Mouse (Mus musculus): ENCODE results near the gene C730034F03Rik. TPM values are rescaled to one million over a fixed set of nuclear protein-coding genes. Genes with fewer than 3 reads are reported as not detected.

Gene C730034F03Rik
- polyA plus RNA-seq, 1 experiment from 2014 or later: 0.40 TPM

GRCm38 (mm10) chr15:89454857-89455256 lies 25.5 kb downstream of the C730034F03Rik start:
- H3K36me3 ChIP-seq (ENCODE audit: inconsistent target): no peaks in the 10 kb centered on the region
- H3K27ac ChIP-seq: no peak overlapping the region
- no peaks in the 10 kb centered on the region for H3K79me2 ChIP-seq (ENCODE audit: inconsistent target)
- no peak overlapping the region for H3K4me3 ChIP-seq (ENCODE audit: inconsistent target)
- 52% methylated on average over 4 of the region's 6 CpGs for WGBS (ENCODE audit: missing documents)

GRCm38 (mm10) chr15:89455642-89456041 lies 26.3 kb downstream of the C730034F03Rik start:
- Histone ChIP-seq H3K36me3 (ENCODE audit: inconsistent target) (no peaks in the 10 kb centered on the region), H3K27ac (no peak overlapping the region), H3K4me3 (ENCODE audit: inconsistent target) (no peak overlapping the region), H3K79me2 (ENCODE audit: inconsistent target) (no peaks in the 10 kb centered on the region)
- WGBS (ENCODE audit: missing documents): 76% methylated on average over 5 of the region's 6 CpGs

GRCm38 (mm10) chr15:89458942-89459341 lies 29.6 kb downstream of the C730034F03Rik start:
- H3K36me3 ChIP-seq (ENCODE audit: inconsistent target): no peaks in the 10 kb centered on the region
- H3K4me3 ChIP-seq (ENCODE audit: inconsistent target): no peak overlapping the region
- 5% methylated on average over 15 of the region's 15 CpGs for WGBS (ENCODE audit: missing documents)
- H3K27ac ChIP-seq: no peak overlapping the region
- no peaks in the 10 kb centered on the region for H3K79me2 ChIP-seq (ENCODE audit: inconsistent target)

- no peak overlapping the region for H3K27ac ChIP-seq
- no peaks in the 10 kb centered on the region for H3K36me3 ChIP-seq (ENCODE audit: inconsistent target)
- no peak overlapping the region for H3K4me3 ChIP-seq (ENCODE audit: inconsistent target)
- WGBS (ENCODE audit: missing documents): 90% methylated on average over 6 of the region's 7 CpGs
- H3K79me2 ChIP-seq (ENCODE audit: inconsistent target): no peaks in the 10 kb centered on the region
Measured at GRCm38 (mm10) chr15:89459821-89460220, 30.4 kb downstream of the C730034F03Rik start.

- no peaks in the 10 kb centered on the region for H3K36me3 ChIP-seq (ENCODE audit: inconsistent target)
- H3K79me2 ChIP-seq (ENCODE audit: inconsistent target): no peaks in the 10 kb centered on the region
- WGBS (ENCODE audit: missing documents): 88% methylated on average over 10 of the region's 10 CpGs
- H3K4me3 ChIP-seq (ENCODE audit: inconsistent target): no peak overlapping the region
- no peak overlapping the region for H3K27ac ChIP-seq
Measured at GRCm38 (mm10) chr15:89460298-89460697, 30.9 kb downstream of the C730034F03Rik start.

- WGBS (ENCODE audit: missing documents): 86% methylated on average over 15 of the region's 15 CpGs
- Histone ChIP-seq H3K79me2 (ENCODE audit: inconsistent target) (no peaks in the 10 kb centered on the region), H3K27ac (no peak overlapping the region), H3K36me3 (ENCODE audit: inconsistent target) (no peaks in the 10 kb centered on the region), H3K4me3 (ENCODE audit: inconsistent target) (no peak overlapping the region)
Measured at GRCm38 (mm10) chr15:89461321-89461720, 31.9 kb downstream of the C730034F03Rik start.

- Histone ChIP-seq H3K79me2 (ENCODE audit: inconsistent target) (no peaks in the 10 kb centered on the region), H3K27ac (no peak overlapping the region), H3K36me3 (ENCODE audit: inconsistent target) (no peaks in the 10 kb centered on the region), H3K4me3 (ENCODE audit: inconsistent target) (no peak overlapping the region)
- WGBS (ENCODE audit: missing documents): 87% methylated on average over 7 of the region's 7 CpGs
Measured at GRCm38 (mm10) chr15:89462176-89462575, 32.8 kb downstream of the C730034F03Rik start.

- Histone ChIP-seq H3K36me3 (ENCODE audit: inconsistent target) (no peaks in the 10 kb centered on the region), H3K27ac (no peak overlapping the region), H3K4me3 (ENCODE audit: inconsistent target) (no peak overlapping the region), H3K79me2 (ENCODE audit: inconsistent target) (no peaks in the 10 kb centered on the region)
- WGBS (ENCODE audit: missing documents): 39% methylated on average over 5 of the region's 5 CpGs
Measured at GRCm38 (mm10) chr15:89463334-89464235, 34.2 kb downstream of the C730034F03Rik start.

- 50% methylated on average over 1 of the region's 1 CpGs for WGBS (ENCODE audit: missing documents)
- Histone ChIP-seq H3K36me3 (ENCODE audit: inconsistent target) (no peaks in the 10 kb centered on the region), H3K79me2 (ENCODE audit: inconsistent target) (no peaks in the 10 kb centered on the region), H3K4me3 (ENCODE audit: inconsistent target) (no peak overlapping the region), H3K27ac (no peak overlapping the region)
Measured at GRCm38 (mm10) chr15:89465052-89465451, 35.7 kb downstream of the C730034F03Rik start.

- H3K4me3 ChIP-seq (ENCODE audit: inconsistent target): no peak overlapping the region
- H3K27ac ChIP-seq: no peak overlapping the region
- H3K79me2 ChIP-seq (ENCODE audit: inconsistent target): no peaks in the 10 kb centered on the region
- H3K36me3 ChIP-seq (ENCODE audit: inconsistent target): no peaks in the 10 kb centered on the region
- WGBS (ENCODE audit: missing documents): 34% methylated on average over 2 of the region's 2 CpGs
Measured at GRCm38 (mm10) chr15:89468577-89468976, 39.2 kb downstream of the C730034F03Rik start.

- 94% methylated on average over 4 of the region's 4 CpGs for WGBS (ENCODE audit: missing documents)
- no peak overlapping the region for H3K4me3 ChIP-seq (ENCODE audit: inconsistent target)
- H3K27ac ChIP-seq: no peak overlapping the region
- no peaks in the 10 kb centered on the region; the same call in 1 of the 2 replicates for H3K79me2 ChIP-seq (ENCODE audit: inconsistent target)
- H3K36me3 ChIP-seq (ENCODE audit: inconsistent target): no peaks in the 10 kb centered on the region
Measured at GRCm38 (mm10) chr15:89471476-89471875, 42.1 kb downstream of the C730034F03Rik start.

GRCm38 (mm10) chr15:89473370-89473769 lies 44.0 kb downstream of the C730034F03Rik start:
- Histone ChIP-seq H3K79me2 (ENCODE audit: inconsistent target) (no peaks in the 10 kb centered on the region; the same call in 1 of the 2 replicates), H3K4me3 (ENCODE audit: inconsistent target) (no peak overlapping the region), H3K27ac (no peak overlapping the region), H3K36me3 (ENCODE audit: inconsistent target) (no peaks in the 10 kb centered on the region)
- 96% methylated on average over 7 of the region's 9 CpGs for WGBS (ENCODE audit: missing documents)

- H3K79me2 ChIP-seq (ENCODE audit: inconsistent target): no peaks in the 10 kb centered on the region; the same call in 1 of the 2 replicates
- no peak overlapping the region for H3K4me3 ChIP-seq (ENCODE audit: inconsistent target)
- H3K36me3 ChIP-seq (ENCODE audit: inconsistent target): no peaks in the 10 kb centered on the region
- H3K27ac ChIP-seq: no peak overlapping the region
- WGBS (ENCODE audit: missing documents): 93% methylated on average over 8 of the region's 8 CpGs
Measured at GRCm38 (mm10) chr15:89473921-89474320, 44.5 kb downstream of the C730034F03Rik start.

- H3K36me3 ChIP-seq (ENCODE audit: inconsistent target): no peaks in the 10 kb centered on the region
- no peaks in the 10 kb centered on the region; the same call in 1 of the 2 replicates for H3K79me2 ChIP-seq (ENCODE audit: inconsistent target)
- WGBS (ENCODE audit: missing documents): 96% methylated on average over 19 of the region's 19 CpGs
- no peak overlapping the region for H3K4me3 ChIP-seq (ENCODE audit: inconsistent target)
- no peak overlapping the region for H3K27ac ChIP-seq
Measured at GRCm38 (mm10) chr15:89474596-89475292, 45.4 kb downstream of the C730034F03Rik start.

- Histone ChIP-seq H3K4me3 (ENCODE audit: inconsistent target) (peak overlapping the region; percentile 83), H3K36me3 (ENCODE audit: inconsistent target) (no peaks in the 10 kb centered on the region), H3K79me2 (ENCODE audit: inconsistent target) (no peaks in the 10 kb centered on the region; the same call in 1 of the 2 replicates), H3K27ac (peak overlapping the region; percentile 71)
- 90% methylated on average over 7 of the region's 7 CpGs for WGBS (ENCODE audit: missing documents)
Measured at GRCm38 (mm10) chr15:89475293-89475600, 45.9 kb downstream of the C730034F03Rik start.

Data from macrophage (primary cell).